Mouse (Mus musculus) mature B cell (primary cell): Measurements from ENCODE around the gene Exoc3l2.
"Not testable (repeated sequence)": the region's sequence is repeated elsewhere in the genome, so short reads cannot be mapped to it uniquely, and the experiment has no call there.

Experiments used
- in situ Hi-C: fragments of 300-500 bp; cut with MboI; formaldehyde crosslinking; loops from 2 replicates; pipeline ENCODE4 v1.14.3; 2019

Exoc3l2 gene

GRCm38 (mm10) chr7:19489525-19489924, 26.4 kb downstream of the Exoc3l2 start:
- in situ Hi-C loops = no loop called here

DNA sequence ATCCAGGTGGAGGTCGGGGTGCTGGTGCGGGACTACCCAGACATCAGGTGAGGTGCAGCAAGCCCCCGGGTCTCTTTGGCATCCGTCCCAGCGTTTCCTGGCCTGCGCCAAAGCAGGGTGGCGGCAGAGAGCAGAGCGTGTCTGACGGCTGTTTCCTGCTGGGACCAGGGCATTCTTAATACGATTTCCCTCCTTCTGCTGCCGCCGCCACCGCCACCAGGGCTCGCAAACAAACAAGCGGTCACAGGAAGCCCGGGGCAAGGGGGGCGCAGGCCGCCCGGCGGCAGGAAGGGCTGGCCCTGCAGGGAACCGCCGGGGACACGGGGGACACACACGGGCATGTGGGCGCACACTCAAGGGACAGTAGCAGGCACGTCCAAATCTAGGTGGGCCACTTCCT, 28.6 kb downstream of the Exoc3l2 start:
- in situ Hi-C loops = no loop called here

DNA sequence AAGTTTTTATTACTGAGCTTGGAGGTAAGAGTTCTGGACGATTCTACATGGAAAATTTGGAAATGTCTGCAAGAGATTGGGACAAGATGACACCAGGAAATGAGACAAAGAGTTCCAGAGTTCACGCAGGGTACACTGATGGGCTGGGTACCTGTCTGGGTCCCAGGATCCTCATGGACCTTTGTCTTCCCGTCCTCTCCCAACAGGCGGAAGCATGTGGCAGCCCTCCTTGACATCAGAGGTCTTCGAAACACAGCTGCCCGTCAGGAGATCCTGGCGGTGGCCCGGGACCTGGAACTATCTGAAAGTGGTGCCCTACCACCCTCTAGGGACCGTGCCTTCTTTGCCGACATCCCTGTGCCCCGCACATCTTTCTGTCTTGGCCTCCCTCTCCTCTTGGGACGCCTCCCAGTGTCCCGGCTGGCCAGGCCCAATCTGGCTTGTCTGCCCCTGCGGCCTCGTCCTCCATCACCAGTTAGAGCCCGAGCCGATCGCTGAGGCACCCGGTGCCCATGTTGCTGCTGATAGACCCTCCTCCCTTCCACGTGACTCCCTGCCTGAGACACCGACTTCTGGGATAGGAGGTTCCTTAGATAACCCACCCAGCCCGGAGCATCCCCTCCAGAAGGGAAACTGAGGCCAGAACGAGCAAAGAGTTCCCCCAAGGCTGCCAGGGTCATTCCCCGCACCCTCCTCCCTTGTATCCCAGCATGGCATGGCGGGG, 31.8 kb downstream of the Exoc3l2 start:
- in situ Hi-C loops = no loop called here

GRCm38 (mm10) chr7:19495521-19496213, 32.5 kb downstream of the Exoc3l2 start:
- in situ Hi-C loops = no loop called here

- in situ Hi-C loops = no loop called here
Measured at GRCm38 (mm10) chr7:19496214-19496555, 33.1 kb downstream of the Exoc3l2 start.

DNA sequence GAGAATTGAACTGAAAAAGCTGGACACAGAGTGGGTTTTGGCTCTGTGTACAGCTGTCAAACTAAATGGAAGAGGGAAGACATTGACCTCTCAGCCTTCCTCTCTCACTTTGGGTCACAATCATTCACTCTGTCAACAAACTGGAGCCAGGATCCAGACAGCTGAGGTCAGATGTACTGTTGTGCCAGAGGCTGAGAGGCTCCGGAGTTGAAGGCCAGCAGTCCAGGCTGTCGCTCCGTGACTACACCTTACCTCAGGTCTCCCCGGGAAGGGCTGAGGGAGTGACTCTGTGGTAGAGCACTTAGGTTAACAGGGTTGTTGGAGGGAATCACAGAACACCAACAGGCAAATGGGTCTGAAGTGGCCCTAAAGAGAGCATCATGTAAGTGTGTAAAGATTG, 35.2 kb downstream of the Exoc3l2 start:
- in situ Hi-C loops = no loop called here

- in situ Hi-C loops = no loop called here
Measured at GRCm38 (mm10) chr7:19500420-19501363, 37.6 kb downstream of the Exoc3l2 start.

DNA sequence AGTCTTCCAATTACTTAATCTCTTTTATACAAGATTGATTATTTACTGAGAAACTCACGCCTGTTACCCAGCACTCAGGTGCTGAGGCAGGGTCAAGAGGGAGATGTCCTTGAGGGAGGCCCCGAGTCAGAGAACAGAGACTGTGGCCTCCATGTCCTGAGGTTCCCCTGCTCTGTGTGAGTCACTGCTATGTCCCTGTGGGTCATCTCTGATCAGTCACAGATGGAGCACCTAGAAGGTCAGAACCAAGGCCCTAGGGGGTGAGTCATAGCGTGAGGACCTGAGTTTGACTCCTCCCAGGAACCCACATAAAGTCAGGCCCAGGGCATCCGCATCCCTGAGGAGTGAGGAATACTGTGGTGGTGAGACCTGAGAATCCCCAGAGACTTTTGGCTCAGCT, 38.5 kb downstream of the Exoc3l2 start:
- in situ Hi-C loops = no loop called here

DNA sequence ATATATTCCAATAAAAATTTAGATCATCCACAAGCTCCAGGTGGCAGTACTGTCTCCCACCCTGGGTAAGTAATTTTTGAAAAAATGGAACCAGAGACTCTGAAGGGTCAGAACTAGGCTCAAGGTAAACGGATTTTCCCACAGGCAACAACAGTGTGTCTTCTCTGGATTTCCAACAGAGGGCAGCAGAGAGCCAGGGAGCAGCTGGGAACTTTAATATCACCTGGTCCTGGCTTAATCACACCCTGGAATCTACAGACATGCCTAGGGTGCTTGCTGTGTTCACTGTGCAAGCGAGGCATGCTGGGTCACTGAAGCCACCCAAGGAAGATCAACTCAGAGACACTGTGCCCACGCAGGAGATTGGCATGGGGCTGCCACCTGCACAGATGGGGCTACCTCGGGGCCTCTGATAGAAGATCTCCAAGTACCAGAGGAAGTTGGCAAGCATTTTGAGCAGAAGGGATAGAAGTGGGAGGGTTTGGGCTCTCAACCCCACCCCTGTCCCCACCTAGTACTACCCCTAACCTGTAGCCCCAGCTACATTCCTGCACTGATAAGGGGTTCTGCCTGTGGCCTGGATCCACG, 40.4 kb downstream of the Exoc3l2 start:
- in situ Hi-C loops = no loop called here

GRCm38 (mm10) chr7:19506326-19506725, 43.2 kb downstream of the Exoc3l2 start:
- in situ Hi-C loops = no loop called here

GRCm38 (mm10) chr7:19506969-19507611, 44.0 kb downstream of the Exoc3l2 start:
- in situ Hi-C loops = no loop called here

DNA sequence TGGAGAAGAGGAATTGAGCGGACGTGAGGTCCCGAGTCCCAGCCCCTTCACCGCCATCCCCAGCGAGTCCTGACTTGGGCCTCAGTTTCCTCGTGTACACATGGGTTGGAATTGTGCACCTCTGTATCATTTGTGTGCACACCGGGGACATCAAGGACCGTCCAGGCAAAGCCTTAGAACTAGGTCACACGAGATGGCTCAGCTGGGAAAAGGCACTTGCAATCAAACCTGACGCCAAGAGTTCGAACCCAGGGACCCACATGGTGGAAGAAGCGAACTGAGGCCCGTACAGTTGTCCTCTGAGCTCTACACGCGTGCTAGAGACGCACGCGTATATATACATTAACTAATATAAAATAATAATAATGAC, 44.5 kb downstream of the Exoc3l2 start:
- in situ Hi-C loops = no loop called here

- in situ Hi-C loops = no loop called here
Measured at GRCm38 (mm10) chr7:19508150-19508923, 45.2 kb downstream of the Exoc3l2 start, which contains the start of the genes Bloc1s3 and Trappc6a. Gene Bloc1s3, minus strand, starts transcription at chr7:19508367. Gene Trappc6a, plus strand, starts transcription at chr7:19508395.

DNA sequence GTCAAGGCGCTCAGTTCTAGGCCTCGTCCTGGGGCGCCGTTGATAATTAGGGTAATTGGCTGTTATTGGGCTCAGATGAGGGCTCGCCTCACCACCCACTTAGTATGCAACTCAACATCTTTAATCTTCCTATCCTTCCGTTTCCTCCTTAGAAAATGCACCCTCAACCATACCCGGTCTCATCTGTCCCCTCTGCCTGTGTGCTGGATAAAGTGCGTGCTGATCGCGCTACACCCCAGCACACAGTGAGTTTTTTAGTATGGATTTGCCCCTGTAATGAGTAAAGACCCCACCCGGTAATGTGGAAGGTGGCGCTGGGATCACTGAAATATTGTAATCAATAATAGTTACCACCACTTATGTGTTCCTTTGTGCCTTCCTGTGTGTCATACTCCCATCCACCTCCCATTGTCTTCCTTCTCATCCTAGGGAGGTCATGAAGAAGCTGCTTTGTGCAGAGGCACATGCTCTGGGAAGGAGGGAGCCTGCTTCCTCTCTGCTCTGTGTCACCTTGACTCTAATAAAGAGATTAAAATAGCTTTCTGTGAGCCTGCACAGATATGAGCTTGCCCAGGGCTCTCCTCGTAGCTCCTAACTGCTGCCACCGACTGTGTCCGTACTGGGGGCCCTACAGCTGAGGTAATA, 45.9 kb downstream of the Exoc3l2 start:
- in situ Hi-C loops = no loop called here

- in situ Hi-C loops = no loop called here
Measured at GRCm38 (mm10) chr7:19509786-19510185, 46.7 kb downstream of the Exoc3l2 start.

DNA sequence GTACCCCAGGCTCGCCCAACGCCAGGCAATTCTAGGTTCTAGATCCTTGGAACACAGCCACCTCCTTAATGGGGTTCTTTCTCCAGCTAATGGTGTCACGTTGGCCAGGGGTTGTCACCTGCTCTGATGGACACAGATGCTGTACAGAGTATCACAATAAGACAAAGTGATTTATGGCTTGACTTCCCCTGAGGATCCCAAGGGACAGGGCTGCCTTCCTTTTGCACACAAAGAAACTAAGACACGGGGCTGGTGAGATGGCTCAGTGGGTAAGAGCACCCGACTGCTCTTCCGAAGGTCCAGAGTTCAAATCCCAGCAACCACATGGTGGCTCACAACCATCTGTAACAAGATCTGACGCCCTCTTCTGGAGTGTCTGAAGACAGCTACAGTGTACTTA, 48.8 kb downstream of the Exoc3l2 start:
- in situ Hi-C loops = not testable (repeated sequence)

GRCm38 (mm10) chr7:19512353-19512752, 49.2 kb downstream of the Exoc3l2 start:
- in situ Hi-C loops = no loop called here

- in situ Hi-C loops = no loop called here
Measured at GRCm38 (mm10) chr7:19517652-19518365, 54.7 kb downstream of the Exoc3l2 start, which contains the start of gene Nkpd1. Gene Nkpd1, plus strand, starts transcription at chr7:19517838.

DNA sequence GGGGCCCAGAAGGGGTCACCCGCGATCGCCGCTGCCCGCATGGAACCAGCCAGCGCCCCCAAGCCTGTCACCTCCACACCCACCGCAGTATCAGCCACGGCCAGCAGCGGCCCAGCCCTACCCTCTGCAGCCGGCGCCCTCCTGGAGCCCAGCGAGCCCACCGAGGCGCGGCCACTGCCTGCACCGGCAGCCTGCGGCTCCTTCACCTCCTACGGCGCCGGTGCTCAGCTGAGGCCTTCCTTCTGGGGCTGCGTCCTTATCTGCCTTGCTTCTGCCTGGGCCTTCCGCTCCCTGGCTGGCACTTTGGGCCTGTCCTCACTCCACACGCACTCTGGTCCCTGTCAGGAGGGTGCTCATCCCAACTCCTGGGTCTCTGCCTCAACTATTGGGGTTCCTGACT, 56.9 kb downstream of the Exoc3l2 start:
- in situ Hi-C loops = no loop called here
